Mouse (Mus musculus) adrenal gland (tissue): ENCODE data around the gene Tprn.
"Not testable (repeated sequence)": the region's sequence is repeated elsewhere in the genome, so short reads cannot be mapped to it uniquely, and the experiment has no call there.

Experiments
- intact Hi-C: fragments of 180-260 bp; cut with DNase I; formaldehyde crosslinking; loops from one replicate; pipeline ENCODE4 v1.15.1; 2025

Tprn gene

GRCm38 (mm10) chr2:25236614-25237013 lies 25.8 kb upstream of the Tprn start, which contains the start of gene Rnf224:
Gene Rnf224, minus strand, starts transcription at chr2:25236787.
- intact Hi-C loops = no loop called here

DNA sequence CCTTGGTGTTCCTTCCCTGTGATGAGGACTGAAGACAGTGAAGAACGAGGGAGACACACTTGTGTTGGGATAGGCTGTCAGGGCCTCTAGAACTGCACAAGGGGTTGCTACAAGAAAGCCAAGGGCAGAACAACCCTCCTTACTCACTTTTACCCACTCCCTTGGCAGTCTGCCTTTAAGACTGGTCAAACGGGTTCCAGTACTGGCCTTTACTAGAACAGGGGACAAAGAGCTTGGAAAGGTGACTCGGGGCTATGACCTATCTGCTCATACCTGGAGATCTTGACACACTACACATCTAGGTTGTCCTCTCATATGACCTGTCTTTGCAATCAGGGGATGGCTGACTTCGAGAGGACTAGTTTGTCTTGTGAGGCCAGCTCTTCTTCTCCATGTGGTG lies 24.9 kb upstream of the Tprn start:
- intact Hi-C loops = no loop called here

DNA sequence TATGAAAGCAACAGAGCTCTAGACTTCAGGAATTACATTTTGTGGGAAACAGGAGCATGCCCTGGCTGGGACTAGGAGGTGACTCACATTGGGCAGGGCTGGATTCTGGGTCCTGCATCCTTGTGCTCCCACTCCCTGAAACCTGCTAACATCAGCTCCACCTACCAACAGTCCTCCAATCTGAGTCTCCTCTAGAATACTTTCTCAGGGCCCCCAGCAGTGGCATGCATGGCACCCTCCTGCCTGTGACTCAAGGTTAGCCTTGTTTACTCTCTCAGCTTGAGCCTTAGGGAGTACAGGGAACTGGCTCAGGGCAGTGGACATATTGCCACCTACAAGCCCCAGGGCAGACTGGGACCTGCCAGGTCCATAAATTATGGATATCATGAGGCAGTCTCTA lies 24.3 kb upstream of the Tprn start:
- intact Hi-C loops = no loop called here

DNA sequence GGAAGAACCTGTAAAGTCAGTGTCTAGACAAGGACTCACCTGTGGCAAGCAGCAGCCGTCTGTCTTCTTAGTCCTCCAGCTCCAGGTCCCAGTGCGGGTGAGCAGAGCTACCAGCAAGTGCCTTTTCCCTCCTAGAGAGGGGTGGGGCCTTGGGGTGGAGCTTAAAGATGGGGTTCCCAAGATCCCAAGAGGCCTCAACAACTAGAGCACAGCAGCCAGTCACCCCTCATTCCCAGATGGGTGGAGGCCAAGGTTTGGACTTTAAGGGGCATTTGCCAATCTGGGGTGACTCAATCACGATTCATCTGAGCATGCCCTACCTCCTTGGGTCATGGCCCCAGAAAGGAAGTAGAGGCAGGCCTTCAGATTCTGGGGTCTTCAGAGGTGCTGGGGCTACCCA lies 22.7 kb upstream of the Tprn start:
- intact Hi-C loops = no loop called here

DNA sequence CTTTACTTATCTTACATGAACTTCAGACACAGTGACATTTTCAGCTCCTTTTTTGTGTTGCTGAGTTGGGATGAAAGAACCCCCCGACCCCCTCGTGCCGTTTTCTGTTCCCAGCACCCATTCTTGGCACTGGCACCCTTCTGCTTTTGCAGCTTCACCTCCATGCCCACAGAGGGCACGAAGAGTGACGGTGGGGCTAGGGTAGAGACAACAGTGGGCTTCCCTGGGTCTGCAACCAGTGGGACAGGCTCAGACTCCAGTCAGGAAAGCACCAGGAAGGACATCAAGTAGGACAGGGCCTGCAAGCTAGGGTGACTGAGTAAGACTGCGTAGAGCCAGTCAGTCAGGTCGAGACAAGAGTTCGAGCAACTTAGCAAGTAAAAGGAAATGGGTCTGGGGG lies 22.1 kb upstream of the Tprn start:
- intact Hi-C loops = no loop called here

- intact Hi-C loops = no loop called here
Measured at GRCm38 (mm10) chr2:25240723-25241437, 21.5 kb upstream of the Tprn start.

DNA sequence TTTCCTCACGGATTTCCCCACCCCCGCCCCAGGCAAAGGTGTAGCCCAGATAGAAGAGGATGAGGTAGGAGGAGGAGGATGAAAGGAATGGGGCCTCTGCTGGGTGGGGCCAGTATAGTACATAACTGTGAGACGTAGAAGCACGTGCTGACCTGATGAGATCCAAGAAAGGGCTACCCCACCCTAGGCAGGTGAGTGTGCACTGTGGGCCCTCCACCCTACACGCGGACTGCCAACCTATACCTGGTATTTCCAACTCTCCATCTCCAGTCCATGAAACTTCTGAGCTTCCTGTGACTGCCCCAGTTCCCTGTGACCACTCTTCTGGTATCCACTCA lies 21.0 kb upstream of the Tprn start:
- intact Hi-C loops = no loop called here

DNA sequence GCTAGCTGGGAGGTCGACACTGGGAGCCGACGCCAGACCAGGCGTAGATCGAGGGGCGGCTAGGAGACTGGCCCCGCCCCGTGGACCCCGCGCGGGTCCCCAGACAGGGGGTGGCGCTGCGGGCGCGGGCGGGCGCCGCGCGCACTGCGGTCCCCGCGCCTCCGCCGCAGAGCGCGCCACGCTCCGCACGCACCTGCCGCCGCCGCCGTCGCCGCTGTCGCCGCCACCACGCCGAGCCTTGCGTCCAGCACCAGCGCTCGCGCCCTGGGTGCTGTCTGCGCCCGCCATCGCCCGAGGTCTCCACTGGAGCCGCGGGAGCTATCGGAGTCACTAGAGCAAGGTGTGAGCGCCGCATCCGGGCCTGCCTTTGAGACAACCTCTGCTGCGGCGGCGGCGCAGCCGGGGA lies 20.3 kb upstream of the Tprn start, which contains the start of the genes Rnf208 and Cysrt1:
Gene Rnf208 (plus strand): TSS at position 155 of the 406 bp plus-strand sequence.
Gene Cysrt1 (minus strand): TSS at position 352 of the 406 bp plus-strand sequence.
- intact Hi-C loops = no loop called here

DNA sequence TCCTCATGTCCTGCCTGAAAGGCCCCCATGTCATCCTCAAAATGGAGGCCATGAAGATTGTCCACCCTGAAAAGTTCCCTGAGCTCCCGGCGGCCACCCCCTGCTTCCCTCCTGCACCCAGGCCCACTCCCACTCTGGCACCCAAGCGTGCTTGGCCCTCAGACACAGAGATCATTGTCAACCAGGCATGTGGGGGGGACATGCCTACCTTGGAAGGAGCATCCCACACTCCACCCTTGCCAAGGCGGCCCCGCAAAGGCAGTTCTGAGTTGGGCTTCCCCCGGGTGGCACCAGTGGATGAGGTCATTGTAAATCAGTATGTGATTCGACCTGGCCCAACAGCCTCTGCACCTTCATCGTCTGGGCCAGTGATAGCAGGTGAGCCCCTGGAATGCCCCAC lies 19.1 kb upstream of the Tprn start:
- intact Hi-C loops = no loop called here

DNA sequence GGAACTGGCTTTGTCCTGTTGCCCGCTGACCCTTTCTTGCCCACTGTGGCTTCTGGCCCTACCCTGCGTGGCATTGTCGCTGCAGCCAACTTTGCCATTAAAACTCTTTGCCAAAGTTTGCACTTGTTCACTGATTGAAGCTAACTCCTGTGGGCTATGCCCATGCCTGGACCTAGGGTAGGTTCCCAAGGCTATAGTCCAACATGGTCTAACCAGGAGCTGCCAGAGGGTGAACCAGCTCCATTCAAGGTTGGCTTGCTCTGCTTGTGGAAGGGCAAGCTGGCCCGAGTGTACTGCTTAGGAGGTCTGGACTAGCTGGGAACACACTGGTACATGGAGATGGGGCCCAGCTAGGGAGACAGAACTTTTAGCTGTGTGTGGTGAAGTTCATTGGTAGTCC lies 18.3 kb upstream of the Tprn start:
- intact Hi-C loops = no loop called here

GRCm38 (mm10) chr2:25246183-25247072 lies 16.0 kb upstream of the Tprn start, which contains the start of gene AL732309.1:
Gene AL732309.1, minus strand, starts transcription at chr2:25246863.
- intact Hi-C loops = no loop called here

DNA sequence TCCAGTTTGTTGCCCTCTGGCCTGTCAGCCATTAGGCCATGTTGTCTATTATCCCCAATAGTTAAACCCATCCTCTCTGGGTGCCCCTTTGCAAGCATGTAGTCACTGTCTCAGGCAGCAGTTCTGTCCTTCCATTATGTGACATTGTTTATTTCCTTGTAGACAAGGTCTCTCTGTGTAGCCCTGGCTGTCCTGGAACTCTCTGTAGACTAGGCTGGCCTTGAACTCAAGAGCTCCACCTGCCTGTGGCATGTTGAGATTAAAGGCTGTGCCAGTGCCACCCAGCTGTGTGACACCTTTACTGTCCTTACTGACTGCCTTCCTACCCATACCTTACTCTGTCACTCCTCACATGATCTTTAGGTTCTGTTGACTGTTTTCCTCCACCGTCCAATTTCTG lies 10.1 kb upstream of the Tprn start:
- intact Hi-C loops = no loop called here

GRCm38 (mm10) chr2:25255284-25255779 lies 7.1 kb upstream of the Tprn start, which contains the start of gene Tmem203:
Gene Tmem203, plus strand, starts transcription at chr2:25255439.
- intact Hi-C loops = no loop called here

DNA sequence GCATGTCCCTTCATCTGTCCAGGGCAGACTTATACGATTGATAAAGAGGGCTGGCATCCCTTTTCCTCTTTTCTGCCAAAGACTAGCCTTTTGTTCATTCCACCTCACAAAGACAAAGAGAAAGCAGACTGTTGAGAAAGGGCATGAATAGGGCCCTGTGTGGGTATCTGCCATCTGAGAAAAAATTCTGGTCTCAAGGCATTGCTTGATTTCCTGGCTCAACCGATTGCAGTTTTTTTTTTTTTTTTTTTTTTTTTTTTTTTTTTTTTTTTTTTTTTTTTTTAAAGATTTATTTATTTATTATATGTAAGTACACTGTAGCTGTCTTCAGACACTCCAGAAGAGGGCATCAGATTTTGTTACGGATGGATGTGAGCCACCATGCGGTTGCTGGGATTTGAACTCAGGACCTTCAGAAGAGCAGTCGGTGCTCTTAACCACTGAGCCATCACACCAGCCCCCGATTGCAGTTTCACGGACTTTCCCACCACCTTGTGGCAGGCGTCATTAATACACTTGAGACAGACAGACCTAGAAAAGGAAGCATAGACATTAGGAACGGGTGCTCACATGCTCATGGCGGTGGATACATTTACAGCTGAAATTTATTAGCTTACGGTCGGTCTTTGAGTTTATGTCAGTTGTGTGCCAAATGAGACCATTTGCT lies 5.8 kb upstream of the Tprn start:
- intact Hi-C loops = not testable (repeated sequence)

GRCm38 (mm10) chr2:25257250-25257649 lies 5.2 kb upstream of the Tprn start:
- intact Hi-C loops = not testable (repeated sequence)

DNA sequence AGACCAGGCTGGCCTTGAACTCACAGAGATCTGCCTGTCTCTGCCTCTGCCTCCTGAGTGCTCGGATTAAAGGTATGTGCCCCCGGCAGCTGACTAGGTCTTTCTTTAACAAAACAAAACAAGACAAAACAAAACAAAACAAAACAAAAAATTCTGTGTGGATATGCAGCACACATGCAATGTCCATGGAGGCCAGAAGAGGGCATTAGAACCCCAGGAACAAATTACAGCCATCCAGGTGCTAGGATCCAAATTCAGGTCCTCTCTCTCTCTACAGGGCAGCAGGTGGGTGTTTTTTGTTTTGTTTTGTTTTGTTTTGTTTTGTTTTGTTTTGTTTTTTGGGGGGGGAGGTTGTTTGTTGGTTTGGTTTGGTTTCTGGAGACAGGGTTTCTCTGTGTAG lies 3.5 kb upstream of the Tprn start:
- intact Hi-C loops = no loop called here

DNA sequence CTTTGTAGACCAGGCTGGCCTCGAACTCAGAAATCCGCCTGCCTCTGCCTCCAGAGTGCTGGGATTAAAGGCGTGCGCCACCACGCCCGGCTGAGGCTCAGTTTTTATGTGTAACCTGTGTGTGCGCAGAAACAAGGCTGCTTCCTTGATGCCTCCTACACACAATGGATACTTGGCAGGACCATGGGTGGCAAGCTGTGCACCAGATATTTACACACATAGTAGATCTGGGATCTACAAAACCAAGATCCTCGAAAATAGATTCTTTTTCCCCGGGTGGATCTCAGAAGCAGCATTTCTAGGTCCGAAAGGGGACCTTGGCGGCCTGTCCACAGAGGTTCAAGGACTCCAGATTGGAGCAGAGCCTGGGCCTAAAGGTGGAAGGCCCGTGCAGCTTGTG lies 548 bp upstream of the Tprn start:
- intact Hi-C loops = no loop called here

DNA sequence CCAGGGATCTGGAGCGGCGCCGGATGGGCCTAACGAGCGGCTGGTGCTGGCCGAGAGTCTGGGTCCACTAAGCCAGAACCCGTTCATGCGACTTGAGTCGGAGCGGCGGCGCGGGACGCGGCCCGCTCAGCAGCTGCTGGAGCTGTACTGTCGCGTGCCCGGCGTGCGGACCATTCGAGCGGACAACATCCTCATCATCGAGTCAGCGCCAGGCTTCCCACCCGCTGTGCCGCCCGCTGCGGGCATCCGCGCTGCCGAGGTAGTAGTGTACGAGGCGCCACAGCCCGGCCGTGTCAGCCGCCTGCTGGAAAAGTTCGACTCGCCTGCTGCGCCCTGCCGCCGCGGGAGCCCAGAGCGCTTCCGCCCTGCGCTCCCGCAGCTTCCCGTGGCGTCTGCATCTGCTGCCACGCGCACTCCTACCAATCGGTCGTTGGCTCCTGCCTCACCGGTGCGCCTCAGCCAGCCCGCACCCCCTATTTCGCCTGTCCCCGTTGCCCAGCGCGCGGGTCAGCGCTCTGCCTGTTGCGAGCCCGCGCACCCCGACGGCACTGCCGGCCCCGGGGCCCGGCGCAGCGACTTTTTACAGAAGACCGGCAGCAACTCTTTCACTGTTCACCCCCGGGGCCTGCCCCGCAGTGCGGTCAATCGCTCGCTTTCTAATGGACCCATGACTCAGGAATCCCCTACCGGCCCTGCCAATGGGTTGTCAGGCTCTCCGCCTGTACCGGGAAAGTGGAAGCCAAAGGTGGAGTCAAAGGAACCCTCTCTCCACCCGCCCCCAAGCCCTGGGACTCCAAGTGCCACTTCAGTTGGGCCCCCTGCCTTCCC lies 591 bp downstream of the Tprn start:
- intact Hi-C loops = no loop called here

DNA sequence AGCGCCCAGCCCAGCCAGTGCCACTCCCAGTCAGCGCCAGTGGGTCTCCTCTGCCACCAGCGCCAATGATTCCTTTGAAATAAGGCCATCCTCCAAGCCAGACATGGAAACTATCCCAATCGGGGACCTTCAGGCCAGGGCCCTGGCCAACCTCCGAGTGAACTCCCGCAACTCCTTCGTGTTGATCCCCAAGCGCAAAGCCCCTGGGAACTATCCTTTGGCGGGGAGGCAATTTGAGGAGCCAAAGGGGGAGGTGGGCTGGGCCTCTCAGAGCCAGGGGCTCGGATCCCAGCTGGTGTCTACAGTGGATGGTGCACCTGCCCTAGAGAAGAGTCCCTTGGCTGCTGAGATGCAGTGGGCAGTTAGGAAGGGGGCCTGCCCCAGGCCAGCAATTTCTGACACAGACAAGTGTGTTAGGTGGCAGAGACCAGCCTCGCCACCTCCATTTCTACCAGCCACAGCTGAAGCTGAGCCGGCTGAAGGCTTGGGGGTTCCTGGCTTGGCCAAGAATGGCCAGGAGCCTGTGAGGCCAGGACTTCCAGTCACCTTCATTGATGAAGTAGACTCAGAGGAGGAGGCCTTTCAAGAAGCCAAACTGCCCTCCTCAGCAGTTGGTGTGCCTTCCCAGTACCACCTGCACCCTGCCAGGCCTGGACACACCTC lies 1.3 kb downstream of the Tprn start:
- intact Hi-C loops = no loop called here

DNA sequence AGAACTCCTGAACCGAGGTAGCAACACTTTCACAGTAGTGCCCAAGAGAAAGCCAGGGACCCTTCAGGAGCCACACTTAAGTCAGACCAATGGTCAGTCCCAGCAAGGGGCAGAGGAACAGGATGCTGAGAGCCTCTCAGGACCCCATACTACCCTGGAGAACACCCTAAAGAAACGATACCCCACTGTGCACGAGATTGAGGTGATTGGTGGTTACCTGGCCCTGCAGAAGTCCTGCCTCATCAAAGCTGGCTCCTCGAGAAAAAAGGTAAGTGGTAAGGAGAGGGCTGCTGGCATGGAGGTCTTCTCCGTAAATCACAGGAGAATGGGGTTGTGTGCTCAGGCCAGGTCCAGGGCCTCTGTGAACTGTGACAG lies 1.9 kb downstream of the Tprn start:
- intact Hi-C loops = no loop called here
